Mouse (Mus musculus) MEL (cell line): ENCODE data around the gene Fbxl8.

Experiments
- EP300 ChIP-seq, 2 experiments: IDR thresholded peaks; 2 replicates each; pipeline ENCODE4 v1.6.1; 2011; ENCODE audit warnings: improper control_type of control experiment in 2 of 2, low read length in 2 of 2, low read depth in 1 of 2, mild to moderate bottlenecking in 1 of 2
- GATA1 ChIP-seq: IDR thresholded peaks from 2 replicates; pipeline ENCODE4 v1.6.1; 2011; ENCODE audit warnings: low read depth, low read length, improper control_type of control experiment
- POLR2AphosphoS5 ChIP-seq: IDR thresholded peaks from 2 replicates; pipeline ENCODE4 v1.6.1; 2012; ENCODE audit warnings: low read depth, borderline replicate concordance, mild to moderate bottlenecking, inconsistent platforms, low read length, moderate library complexity, mixed read lengths

DNA sequence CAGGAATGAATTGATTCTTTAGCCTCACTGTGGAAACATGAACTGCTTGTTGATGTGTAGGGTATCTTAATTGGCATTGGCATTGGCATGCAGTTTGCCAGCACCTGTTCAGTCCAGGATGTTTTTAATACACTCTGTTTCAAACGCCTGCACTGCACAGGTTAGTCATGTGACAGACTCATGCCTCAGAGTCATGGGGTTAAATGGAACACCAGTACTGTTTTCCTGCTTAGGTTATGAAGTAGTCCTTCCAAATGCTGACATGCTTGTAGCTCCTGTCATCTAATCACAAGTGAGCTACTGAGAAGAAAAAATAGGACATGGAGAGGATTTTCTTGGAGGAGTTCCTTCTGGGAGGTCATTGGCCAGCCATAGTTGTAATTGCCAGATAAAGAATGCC, 29.2 kb upstream of the Fbxl8 start:
- TF ChIP-seq POLR2AphosphoS5: no peak
- no peak for TF ChIP-seq GATA1
- no peak for TF ChIP-seq EP300 (IDR thresholded peaks at IDR 0.05; ENCODE audit: low read depth in 1 of 2, low read length in 2 of 2)
